Comparison of ENCODE assay signal across 18 mouse cellular contexts in the genomic region with DNA sequence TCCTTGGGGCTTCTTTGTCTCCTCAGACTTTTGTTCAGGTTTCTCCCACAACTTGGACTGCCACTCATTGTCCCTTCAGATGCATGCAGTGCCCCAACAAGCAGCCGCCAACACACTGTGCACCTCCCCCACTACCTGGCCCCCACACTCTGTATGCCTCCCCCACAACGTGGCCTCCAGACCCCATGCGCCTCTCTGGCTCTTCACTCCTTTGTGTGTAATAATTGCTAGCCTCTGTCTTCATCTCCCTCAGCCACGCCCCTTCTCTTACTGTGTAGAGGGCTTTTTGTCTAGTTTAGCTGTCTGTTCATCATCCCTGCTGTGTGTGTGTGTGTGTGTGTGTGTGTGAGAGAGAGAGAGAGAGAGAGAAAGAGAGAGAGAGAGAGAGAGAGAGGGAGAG.
DNase-seq lines count a peak whose midpoint lies in the region; ATAC-seq and TF ChIP-seq lines count a peak whose summit lies in the region.
"Had no signal": no experiment of that assay in that cellular context is flagged by ENCODE, and none has a peak within 500 bp of the region (broad histone marks: within the 10 kb centered on the region; RNA-seq: fewer than 3 reads in every experiment).

No protein-coding gene starts in this region.

- H3K9ac ChIP-seq in stomach, embryonic 15.5 days = no peak overlapping the region
- no peak overlapping the region for H3K9ac ChIP-seq in stomach, postnatal 0 days (ENCODE audit: low read length)
- peak overlapping the region; percentile 18 for H3K9ac ChIP-seq in forebrain, embryonic 16.5 days (replicated peaks; ENCODE audit: low read depth, low read length)
- H3K9ac ChIP-seq in heart, embryonic 11.5 days (ENCODE audit: low read depth, low read length) = no peak overlapping the region
- H3K9ac ChIP-seq: kidney, embryonic 15.5 days; lung, embryonic 15.5 days had no signal

- no peak overlapping the region for H3K4me2 ChIP-seq in stomach, embryonic 15.5 days
- no peak overlapping the region for H3K4me2 ChIP-seq in stomach, postnatal 0 days (replicated peaks; ENCODE audit: low read depth)
- no peak overlapping the region for H3K4me2 ChIP-seq in forebrain, embryonic 16.5 days (ENCODE audit: low read length)
- no peak overlapping the region for H3K4me2 ChIP-seq in heart, embryonic 11.5 days
- H3K4me2 ChIP-seq: kidney, embryonic 15.5 days; lung, embryonic 15.5 days had no signal

- 43% methylated on average over 4 of the region's 4 CpGs for WGBS in stomach, embryonic 15.5 days
- 41% methylated on average over 4 of the region's 4 CpGs for WGBS in stomach, postnatal 0 days
- WGBS in forebrain, embryonic 16.5 days = 4% methylated on average over 4 of the region's 4 CpGs
- 59% methylated on average over 4 of the region's 4 CpGs for WGBS in limb, embryonic 10.5 days
- 50% methylated on average over 4 of the region's 4 CpGs for WGBS in heart, embryonic 11.5 days (ENCODE audit: insufficient replicate concordance)

- no peak for DNase-seq in stomach, postnatal 0 days (ENCODE audit: low spot score)
- no peak for DNase-seq in limb, embryonic 10.5 days (ENCODE audit: low spot score)
- peak; percentile 83 for DNase-seq in retina, postnatal 1 day
- no peak for DNase-seq in cerebellum, postnatal 10 days
- DNase-seq in kidney, adult 9 months = no peak
- DNase-seq: adrenal gland, postnatal 14 days; gastrocnemius, postnatal 36 days; liver; right cerebral cortex, postnatal 14 days; thymus, adult 18-20 months had no signal

- no peak for TF ChIP-seq EP300 in stomach, postnatal 0 days (optimal IDR thresholded peaks at IDR 0.05)

- H3K27ac ChIP-seq in stomach, embryonic 15.5 days = no peak overlapping the region
- H3K27ac ChIP-seq in stomach, postnatal 0 days (replicated peaks) = no peak overlapping the region
- peak overlapping the region; percentile 74 for H3K27ac ChIP-seq in forebrain, embryonic 16.5 days (ENCODE audit: low read length)
- H3K27ac ChIP-seq in limb, embryonic 10.5 days = peak overlapping the region; percentile 68
- H3K27ac ChIP-seq in heart, embryonic 11.5 days (ENCODE audit: low read depth, low read length) = no peak overlapping the region
- H3K27ac ChIP-seq: kidney, embryonic 15.5 days; layer of hippocampus, adult 2 months; left cerebral cortex, adult 2 months; lung, embryonic 15.5 days had no signal

- no peaks in the 10 kb centered on the region for H3K9me3 ChIP-seq in stomach, embryonic 15.5 days
- no peaks in the 10 kb centered on the region for H3K9me3 ChIP-seq in stomach, postnatal 0 days (ENCODE audit: control insufficient read depth, low read length)
- H3K9me3 ChIP-seq in forebrain, embryonic 16.5 days (ENCODE audit: control insufficient read depth, low read length) = no peaks in the 10 kb centered on the region
- H3K9me3 ChIP-seq in limb, embryonic 10.5 days (replicated peaks) = no peaks in the 10 kb centered on the region
- H3K9me3 ChIP-seq in heart, embryonic 11.5 days (replicated peaks; ENCODE audit: control insufficient read depth, low read length) = no peaks in the 10 kb centered on the region
- H3K9me3 ChIP-seq: G1E; kidney, embryonic 15.5 days; lung, embryonic 15.5 days had no signal

- H3K4me3 ChIP-seq in stomach, embryonic 15.5 days (replicated peaks) = no peak overlapping the region
- H3K4me3 ChIP-seq in stomach, postnatal 0 days (ENCODE audit: low read depth, low read length) = no peak overlapping the region
- H3K4me3 ChIP-seq in forebrain, embryonic 16.5 days (replicated peaks; ENCODE audit: low read length) = no peak overlapping the region
- H3K4me3 ChIP-seq in limb, embryonic 10.5 days = no peak overlapping the region
- no peak overlapping the region for H3K4me3 ChIP-seq in heart, embryonic 11.5 days (ENCODE audit: low read depth, low read length)
- H3K4me3 ChIP-seq: kidney, embryonic 15.5 days; layer of hippocampus, adult 2 months; left cerebral cortex, adult 2 months; lung, embryonic 15.5 days had no signal

- H3K27me3 ChIP-seq in stomach, embryonic 15.5 days (replicated peaks) = no peaks in the 10 kb centered on the region
- H3K27me3 ChIP-seq in stomach, postnatal 0 days (ENCODE audit: control insufficient read depth, insufficient read depth, low read length) = no peaks in the 10 kb centered on the region
- H3K27me3 ChIP-seq in forebrain, embryonic 16.5 days (replicated peaks; ENCODE audit: control insufficient read depth, insufficient read depth, low read length) = no peaks in the 10 kb centered on the region
- peaks cover 11% of the 10 kb centered on the region; the same call in 1 of the 2 replicates for H3K27me3 ChIP-seq in limb, embryonic 10.5 days (ENCODE audit: low read depth, poor library complexity, severe bottlenecking)
- H3K27me3 ChIP-seq in heart, embryonic 11.5 days (ENCODE audit: control insufficient read depth, insufficient read depth, low read length) = peaks cover 5% of the 10 kb centered on the region
- H3K27me3 ChIP-seq: kidney, embryonic 15.5 days had no signal

- TF ChIP-seq CTCF in stomach, postnatal 0 days (IDR thresholded peaks at IDR 0.05; ENCODE audit: low read depth) = no peak

- H3K4me1 ChIP-seq in stomach, embryonic 15.5 days = no peaks in the 10 kb centered on the region
- no peaks in the 10 kb centered on the region for H3K4me1 ChIP-seq in stomach, postnatal 0 days (replicated peaks; ENCODE audit: control insufficient read depth, insufficient read depth)
- peaks cover 16% of the 10 kb centered on the region for H3K4me1 ChIP-seq in forebrain, embryonic 16.5 days (replicated peaks; ENCODE audit: control insufficient read depth, insufficient read depth, low read length)
- peaks cover 18% of the 10 kb centered on the region for H3K4me1 ChIP-seq in limb, embryonic 10.5 days
- no peaks in the 10 kb centered on the region for H3K4me1 ChIP-seq in heart, embryonic 11.5 days (ENCODE audit: control insufficient read depth, insufficient read depth, low read length)
- H3K4me1 ChIP-seq: lung, embryonic 15.5 days had no signal

- ATAC-seq in stomach, embryonic 15.5 days (ENCODE audit: insufficient read depth, low FRiP score, low read depth) = peak; percentile 29; the same call in 1 of the 2 replicates
- no peak for ATAC-seq in stomach, postnatal 0 days (ENCODE audit: low FRiP score, low TSS enrichment)
- ATAC-seq in forebrain, embryonic 16.5 days = peak; percentile 83
- no peak for ATAC-seq in heart, embryonic 11.5 days (replicated peaks; ENCODE audit: insufficient number of reproducible peaks, low FRiP score, low TSS enrichment)

- no peaks in the 10 kb centered on the region for H3K36me3 ChIP-seq in stomach, embryonic 15.5 days
- no peaks in the 10 kb centered on the region for H3K36me3 ChIP-seq in stomach, postnatal 0 days (ENCODE audit: control insufficient read depth, insufficient read depth, low read length)
- no peaks in the 10 kb centered on the region for H3K36me3 ChIP-seq in forebrain, embryonic 16.5 days (ENCODE audit: control insufficient read depth, insufficient read depth)
- H3K36me3 ChIP-seq in limb, embryonic 10.5 days = no peaks in the 10 kb centered on the region
- H3K36me3 ChIP-seq in heart, embryonic 11.5 days (ENCODE audit: control insufficient read depth, insufficient read depth, low read length) = no peaks in the 10 kb centered on the region
- H3K36me3 ChIP-seq: G1E; kidney, embryonic 15.5 days; lung, embryonic 15.5 days had no signal

Comparison
In these comparisons a context has a peak if more than half of its experiments do, and no peak if none do; other contexts are left out.
1. ATAC-seq: peak in stomach, embryonic 15.5 days (single experiment) and forebrain, embryonic 16.5 days (single experiment); none in stomach, postnatal 0 days (single experiment) and heart, embryonic 11.5 days (single experiment).
2. H3K27ac ChIP-seq: peak in forebrain, embryonic 16.5 days (single experiment) and limb, embryonic 10.5 days (single experiment); none in stomach, embryonic 15.5 days (single experiment), stomach, postnatal 0 days (single experiment) and heart, embryonic 11.5 days (single experiment).